Mouse (Mus musculus): Measurements from ENCODE around the gene Naa30.

GRCm38 (mm10) chr14:49231845-49232244, 59.8 kb downstream of the Naa30 start:
- TF ChIP-seq CTCF (IDR thresholded peaks at IDR 0.05 in 2 of 3, conservative IDR thresholded peaks at IDR 0.05 in 1 of 3; ENCODE audit: control insufficient read depth in 1 of 3, insufficient read depth in 1 of 3, low read depth in 2 of 3, low read length in 3 of 3, poor library complexity in 1 of 3, severe bottlenecking in 1 of 3): no peak
- no peak for TF ChIP-seq NRF1 (IDR thresholded peaks at IDR 0.05; ENCODE audit: insufficient read depth, low read depth, low read length, poor library complexity, severe bottlenecking)
- TF ChIP-seq TCF12 (IDR thresholded peaks at IDR 0.05; ENCODE audit: low read depth, low read length): no peak

All from MEL (cell line).